Mouse (Mus musculus): ENCODE data around the gene St3gal3. TPM values are rescaled to one million over a fixed set of nuclear protein-coding genes. Genes with fewer than 3 reads are reported as not detected.

St3gal3 gene
- total RNA-seq, 2 experiments from 2014 or later: 4.6 to 4.7 TPM

- no peak for ATAC-seq (replicated peaks; ENCODE audit: poor library complexity)
Measured at GRCm38 (mm10) chr4:118059816-118060475, 74.8 kb downstream of the St3gal3 start.

- ATAC-seq (replicated peaks; ENCODE audit: poor library complexity): no peak
Measured at GRCm38 (mm10) chr4:118058116-118058677, 76.5 kb downstream of the St3gal3 start.

GRCm38 (mm10) chr4:118057076-118057475 is 77.6 kb downstream of the St3gal3 start:
- ATAC-seq (replicated peaks; ENCODE audit: poor library complexity): no peak

DNA sequence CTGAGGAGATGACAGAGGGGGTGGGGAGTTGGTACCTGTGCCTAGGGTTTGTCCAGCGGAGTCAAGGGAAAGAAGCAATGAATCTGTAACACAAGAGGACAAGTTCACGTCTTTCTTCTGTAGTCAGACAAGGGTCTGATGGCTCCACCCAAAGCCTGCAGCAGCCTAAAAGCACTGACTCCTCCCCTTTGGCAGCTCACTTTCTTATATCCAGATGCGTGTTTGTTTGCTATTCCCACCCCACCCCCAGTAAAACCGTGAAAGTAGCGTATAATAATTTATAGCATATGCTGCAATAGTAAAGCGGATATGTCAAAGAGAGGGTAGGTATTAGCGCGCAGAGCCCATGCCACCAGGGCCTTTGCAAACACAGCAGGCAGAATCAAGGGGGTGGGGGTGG is 80.1 kb downstream of the St3gal3 start:
- no peak for ATAC-seq (replicated peaks; ENCODE audit: poor library complexity)

- no peak for ATAC-seq (replicated peaks; ENCODE audit: poor library complexity)
Measured at GRCm38 (mm10) chr4:118053904-118054303, 80.8 kb downstream of the St3gal3 start.

- no peak for ATAC-seq (replicated peaks; ENCODE audit: poor library complexity)
Measured at GRCm38 (mm10) chr4:118049606-118050302, 85.0 kb downstream of the St3gal3 start.

DNA sequence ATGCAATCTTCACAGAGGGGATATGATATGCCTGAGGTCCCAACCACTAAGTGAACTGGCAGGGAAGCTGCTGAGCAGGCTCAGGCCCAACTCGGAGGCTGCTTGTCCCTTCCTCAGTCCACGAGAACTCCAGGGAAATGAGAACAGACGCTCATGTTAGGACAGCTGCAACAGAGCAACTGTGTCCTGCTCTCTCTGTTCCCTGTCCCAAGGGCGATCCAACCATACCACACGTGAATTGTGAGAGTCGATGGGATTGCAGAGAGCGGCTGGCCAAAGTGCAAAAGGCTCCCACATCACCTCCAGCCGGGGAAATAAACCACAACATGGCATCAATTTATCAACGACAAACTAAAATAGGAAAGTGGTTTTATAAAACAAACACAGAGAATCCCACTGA is 90.2 kb downstream of the St3gal3 start:
- no peak for ATAC-seq (replicated peaks; ENCODE audit: poor library complexity)

DNA sequence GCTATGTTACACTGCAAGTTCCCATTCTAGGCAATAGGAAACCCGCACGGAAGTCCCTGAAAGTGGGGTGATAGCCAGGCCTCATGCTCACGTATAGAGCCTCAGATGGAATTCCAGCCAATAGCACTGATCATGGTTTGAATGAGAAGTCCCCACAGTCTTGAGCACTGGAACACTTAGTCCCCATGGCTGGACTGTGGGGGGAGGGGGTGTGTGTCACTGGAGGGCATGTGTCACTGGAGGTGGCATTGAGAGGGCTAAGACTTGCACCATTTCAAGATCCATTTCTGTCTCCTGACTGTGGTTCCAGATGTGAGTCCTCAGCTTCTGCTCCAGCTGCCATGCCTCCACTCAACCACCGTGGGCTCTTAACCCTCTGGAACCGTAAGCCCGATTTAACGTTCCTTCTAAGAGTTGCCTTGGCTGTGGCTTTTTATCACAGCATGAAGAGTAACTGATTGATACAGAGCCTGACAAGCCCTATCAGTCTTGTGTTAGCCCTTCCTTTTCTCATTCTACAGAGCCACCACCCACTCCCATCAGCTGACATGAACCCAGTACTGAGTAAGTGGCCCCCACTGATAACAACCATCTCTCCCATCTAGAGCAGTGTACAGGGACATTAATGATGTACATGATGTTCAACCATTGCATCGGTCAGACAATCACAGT is 91.2 kb downstream of the St3gal3 start:
- no peak for ATAC-seq (replicated peaks; ENCODE audit: poor library complexity)

DNA sequence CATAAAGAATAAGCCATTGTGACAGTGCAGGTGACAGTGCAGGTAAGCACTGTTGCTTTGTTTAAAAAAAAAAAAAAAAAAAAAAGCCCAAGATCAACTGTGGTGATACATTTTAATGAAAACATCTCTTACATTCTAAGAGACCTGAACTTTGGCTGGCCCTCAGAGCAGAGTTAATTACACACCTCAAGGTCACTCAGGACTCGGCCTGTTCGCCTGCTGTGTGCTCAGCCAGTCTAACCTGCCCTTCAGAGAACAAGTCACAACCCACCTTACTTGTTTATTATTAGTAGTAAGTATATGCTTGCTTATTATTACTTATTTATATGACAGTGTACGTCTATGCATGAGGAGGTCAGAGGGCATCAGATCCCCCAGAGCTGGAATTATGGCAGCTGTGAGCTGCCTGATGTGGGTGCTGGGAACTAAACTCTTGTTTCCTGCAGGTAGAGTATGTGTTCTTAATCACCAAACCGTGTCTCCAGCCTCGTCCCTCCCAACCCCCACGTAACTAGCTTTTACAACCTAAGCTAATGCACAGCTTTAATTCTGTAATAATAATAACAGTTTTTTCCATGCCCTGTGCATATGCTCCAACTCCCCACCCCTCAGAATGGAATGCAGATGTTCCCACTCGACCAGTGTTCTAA is 91.9 kb downstream of the St3gal3 start:
- ATAC-seq (replicated peaks; ENCODE audit: poor library complexity): no peak

DNA sequence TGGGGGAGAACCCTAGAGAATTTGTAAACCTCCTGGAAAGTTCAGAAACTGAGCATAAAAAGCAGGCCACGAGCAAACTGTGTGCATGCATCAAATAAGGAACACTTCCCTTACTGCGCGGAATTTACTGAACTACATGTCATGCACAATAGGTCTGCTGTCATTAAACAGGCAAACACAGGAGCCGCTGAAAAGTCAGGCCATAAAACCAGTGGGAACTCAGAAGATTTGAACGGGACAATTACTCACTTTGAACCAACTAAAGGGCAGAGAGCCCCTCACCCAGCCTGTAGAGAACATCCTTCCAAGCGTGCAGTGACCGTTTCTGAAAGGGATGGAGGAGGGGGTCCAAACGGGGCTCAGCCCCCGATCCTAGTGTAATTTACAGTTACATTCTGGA is 93.6 kb downstream of the St3gal3 start:
- ATAC-seq (replicated peaks; ENCODE audit: poor library complexity): no peak

DNA sequence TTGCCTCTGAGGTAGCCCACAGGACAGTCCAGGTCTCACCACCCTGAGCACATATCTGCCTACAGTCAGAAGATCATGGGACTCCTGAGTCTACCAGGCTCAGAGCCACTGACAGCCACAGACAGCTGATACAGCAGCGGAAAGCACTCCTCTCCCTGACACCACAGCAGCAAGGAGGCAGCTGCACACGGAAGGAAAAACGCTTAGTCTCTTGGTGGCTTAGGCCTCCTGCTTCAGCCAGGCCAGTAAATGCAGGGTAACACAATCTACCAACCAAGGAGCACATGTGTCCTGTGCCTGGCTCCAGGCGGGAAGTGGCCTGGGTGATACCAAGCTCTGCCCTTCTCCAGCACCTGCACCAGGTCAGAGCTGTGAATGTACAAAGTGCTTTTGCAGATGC is 94.1 kb downstream of the St3gal3 start:
- no peak for ATAC-seq (replicated peaks; ENCODE audit: poor library complexity)

- no peak for ATAC-seq (replicated peaks; ENCODE audit: poor library complexity)
Measured at GRCm38 (mm10) chr4:118039964-118040363, 94.8 kb downstream of the St3gal3 start.

DNA sequence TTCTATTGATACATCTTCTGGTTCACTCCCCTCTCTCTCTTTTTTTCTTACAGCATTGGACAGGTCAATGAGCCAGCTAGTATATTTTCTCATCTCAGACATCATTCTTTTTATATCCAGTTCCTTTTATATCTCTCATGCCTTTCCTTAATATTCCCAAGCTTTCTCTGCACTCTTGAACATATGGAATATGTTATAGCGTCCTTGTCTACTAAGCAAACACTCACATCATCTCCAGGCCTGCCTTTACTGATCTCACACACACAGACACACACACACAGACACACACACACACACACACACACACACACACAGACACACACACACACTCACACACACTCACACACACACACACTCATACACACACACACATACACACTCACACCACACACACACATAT is 96.7 kb downstream of the St3gal3 start:
- ATAC-seq (replicated peaks; ENCODE audit: poor library complexity): no peak

GRCm38 (mm10) chr4:118037406-118037805 is 97.3 kb downstream of the St3gal3 start:
- ATAC-seq (replicated peaks; ENCODE audit: poor library complexity): no peak

DNA sequence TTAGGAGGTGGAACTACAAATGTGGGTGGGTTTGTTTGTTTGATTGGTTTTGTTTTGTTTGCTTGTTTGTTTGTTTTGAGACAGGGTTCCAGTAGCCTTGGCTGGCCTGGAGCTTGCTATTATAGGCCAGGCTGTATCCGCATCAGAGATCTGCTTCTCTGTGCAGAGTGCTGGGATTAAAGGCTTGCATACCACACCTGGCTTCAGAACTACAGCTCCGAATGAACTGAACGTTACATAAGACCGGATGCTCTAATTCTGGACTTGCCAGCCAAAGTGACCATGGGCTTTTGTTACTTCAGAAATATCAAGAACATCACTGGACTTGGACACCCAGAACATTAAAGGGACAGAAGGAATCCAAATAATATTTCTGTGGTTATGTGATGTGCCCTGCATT is 98.2 kb downstream of the St3gal3 start:
- ATAC-seq (replicated peaks; ENCODE audit: poor library complexity): no peak

DNA sequence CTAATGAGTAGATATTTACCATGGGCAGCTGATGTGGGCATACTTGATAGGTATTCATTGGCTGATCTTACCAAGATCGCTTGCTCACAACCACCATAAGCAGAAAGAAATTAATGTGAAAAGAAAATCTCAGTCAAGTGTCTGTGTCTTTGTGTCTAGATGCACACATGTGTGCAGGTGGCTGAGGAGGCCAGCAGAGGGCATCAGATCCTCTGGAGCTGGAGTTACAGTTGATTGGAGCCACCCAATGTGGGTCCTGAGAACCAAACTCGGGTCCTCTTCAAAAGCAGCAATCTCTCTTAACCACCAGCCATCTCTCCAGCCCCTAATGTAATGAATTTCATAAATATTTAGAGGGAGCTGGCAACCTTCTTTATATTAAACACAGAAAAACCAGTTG is 99.6 kb downstream of the St3gal3 start:
- no peak for ATAC-seq (replicated peaks; ENCODE audit: poor library complexity)

GRCm38 (mm10) chr4:118033026-118033425 is 101.7 kb downstream of the St3gal3 start:
- ATAC-seq (replicated peaks; ENCODE audit: poor library complexity): no peak

- no peak for ATAC-seq (replicated peaks; ENCODE audit: poor library complexity)
Measured at GRCm38 (mm10) chr4:118031776-118032170, 102.9 kb downstream of the St3gal3 start.

DNA sequence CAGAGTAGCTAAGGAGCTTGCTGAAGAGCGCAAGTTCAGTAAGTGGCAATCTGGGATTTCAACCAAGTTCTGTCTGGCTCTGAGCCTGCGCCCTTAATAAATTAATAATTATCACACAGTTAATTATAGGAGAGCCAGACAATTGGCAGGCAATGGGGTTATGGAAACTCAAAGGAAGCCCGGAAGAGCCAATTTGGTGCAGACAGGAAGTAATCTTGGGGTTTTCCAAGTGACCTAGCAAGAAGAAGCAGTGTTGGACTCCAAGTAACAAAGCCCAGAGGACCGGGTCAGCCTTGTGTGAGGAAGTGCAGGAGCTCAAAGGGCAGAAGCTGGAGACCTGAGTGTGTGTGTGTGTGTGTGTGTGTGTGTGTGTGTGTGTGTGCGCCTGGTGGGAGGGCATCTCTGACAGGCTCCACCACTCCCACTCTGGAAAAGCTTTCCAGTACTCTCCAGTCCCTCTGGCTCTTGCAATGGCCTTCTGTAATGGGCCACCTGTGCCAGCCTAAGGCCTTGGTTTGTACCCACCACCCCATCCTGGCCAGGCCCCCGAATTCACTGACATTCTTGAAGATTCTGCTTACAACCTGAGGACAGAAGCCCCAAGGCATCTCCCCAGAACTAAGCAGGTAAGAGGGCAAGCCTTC is 103.5 kb downstream of the St3gal3 start:
- ATAC-seq (replicated peaks; ENCODE audit: poor library complexity): no peak

GRCm38 (mm10) chr4:118030330-118030729 is 104.4 kb downstream of the St3gal3 start:
- no peak for ATAC-seq (replicated peaks; ENCODE audit: poor library complexity)

GRCm38 (mm10) chr4:118029892-118030291 is 104.8 kb downstream of the St3gal3 start:
- no peak for ATAC-seq (replicated peaks; ENCODE audit: poor library complexity)

Measured in megakaryocyte progenitor cell, adult 5-6 weeks (primary cell).